ENCODE assay signal across 8 mouse cellular contexts in the genomic region with DNA sequence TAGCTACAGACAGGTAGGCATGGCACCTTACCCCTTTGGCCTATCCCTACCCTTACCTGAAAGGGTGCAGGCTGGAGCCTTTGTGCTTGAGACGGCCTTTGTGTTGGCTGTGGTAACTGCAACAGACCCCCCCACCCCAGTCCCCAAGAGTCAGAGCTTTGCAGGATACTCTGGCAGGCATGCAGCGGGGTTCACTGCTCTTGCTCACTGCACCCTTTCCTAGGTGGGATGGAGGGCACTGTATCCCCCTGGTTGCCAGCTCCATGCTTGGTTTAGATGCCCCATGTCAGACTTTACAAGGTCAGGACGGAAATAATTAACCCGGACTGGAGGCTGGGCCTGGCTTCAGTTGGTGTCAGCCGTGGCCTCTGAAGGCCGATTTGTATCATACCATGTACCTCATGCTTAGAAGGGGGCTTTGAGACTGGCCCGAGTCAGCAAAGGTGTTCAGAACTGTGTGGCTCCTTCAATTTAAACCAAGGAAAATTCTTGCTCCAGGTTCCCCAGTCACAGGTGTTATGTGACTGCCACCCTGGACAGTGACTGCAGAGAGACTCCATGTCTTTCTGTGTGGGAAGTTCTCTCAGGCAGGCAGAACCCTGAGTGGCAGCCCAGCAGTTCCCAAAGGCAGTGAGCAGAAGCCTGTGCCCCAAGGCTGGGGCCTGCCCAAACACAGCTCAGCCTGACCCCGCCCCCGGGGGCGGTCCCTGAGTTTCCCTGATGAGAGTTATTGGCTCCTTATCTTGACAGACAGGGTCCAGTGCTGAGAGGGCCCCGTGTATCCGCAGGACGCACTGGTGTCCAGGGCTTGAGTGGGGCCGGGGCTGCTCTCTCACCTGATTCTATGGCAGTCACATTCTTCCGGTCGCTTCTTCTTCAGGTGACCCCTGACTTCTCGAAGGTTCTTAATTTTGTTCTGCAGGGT.
DNase-seq lines count a peak whose midpoint lies in the region; TF ChIP-seq lines count a peak whose summit lies in the region.

No protein-coding gene starts in this region.

- peak overlapping the region; percentile 30 for H3K4me2 ChIP-seq in myocyte (ENCODE audit: low read depth)

- no peak for TF ChIP-seq EP300 in heart, adult 2 months (IDR thresholded peaks at IDR 0.05; ENCODE audit: insufficient read depth, low read depth, low read length)

- TF ChIP-seq CTCF in lung, adult 2 months (IDR thresholded peaks at IDR 0.05; ENCODE audit: insufficient read depth, low read length), result no peak
- TF ChIP-seq CTCF in heart, adult 2 months (IDR thresholded peaks at IDR 0.05), result no peak

- TF ChIP-seq POLR2A in lung, adult 2 months (IDR thresholded peaks at IDR 0.05; ENCODE audit: borderline replicate concordance, extremely low read depth, low read depth, low read length), result no peak
- peak; percentile 76; the same call in 1 of the 2 replicates for TF ChIP-seq POLR2A in heart, adult 2 months (IDR thresholded peaks at IDR 0.05; ENCODE audit: insufficient read depth, low read depth, low read length)
- no peak for TF ChIP-seq POLR2A in myocyte (IDR thresholded peaks at IDR 0.05; ENCODE audit: insufficient read length, low read depth)

- intact Hi-C loops in heart, adult 2 months (cut with DNase I), result loop anchor here (10.0 kb wide), 1 partner anchor 705 kb away; no protein-coding TSS in a partner anchor

- H3K4me1 ChIP-seq in lung, adult 2 months (ENCODE audit: control insufficient read depth, insufficient read depth, low read length), result no peaks in the 10 kb centered on the region; the same call in 1 of the 2 replicates
- H3K4me1 ChIP-seq in brown adipose tissue, adult 24 weeks (ENCODE audit: control insufficient read depth, insufficient read depth, insufficient read length, low read length), result peaks cover 2% of the 10 kb centered on the region; the same call in 1 of the 2 replicates
- peaks cover 4% of the 10 kb centered on the region for H3K4me1 ChIP-seq in heart, adult 2 months (ENCODE audit: control insufficient read depth, insufficient read depth, low read length)

- peak overlapping the region; percentile 71 for H3K9ac ChIP-seq in heart, adult 2 months (ENCODE audit: low read depth, low read length)

- no peak overlapping the region for H3ac ChIP-seq in myocyte (ENCODE audit: control insufficient read depth, insufficient read length)

- 0 out of 2 replicates have a peak overlapping the region, but pooled peaks have one; percentile 21 for H3K27ac ChIP-seq in brown adipose tissue, adult 24 weeks (replicated peaks; ENCODE audit: low read depth, low read length)
- H3K27ac ChIP-seq in heart, adult 2 months, result peak overlapping the region; percentile 93

- 57% methylated on average over 17 of the region's 17 CpGs for WGBS in lung, adult 2 months
- 35% methylated on average over 17 of the region's 17 CpGs for WGBS in heart, adult 2 months

- DNase-seq in lung, adult 18-20 months, result peak; percentile 47 to 52
- no peak for DNase-seq in lung, adult 2 months
- DNase-seq in heart, adult 2 months, result peak; percentile 72 to 75
- peak; percentile 78 for DNase-seq in kidney, postnatal 10 days
- DNase-seq in thymus, postnatal 14 days, result no peak
- no peak for DNase-seq in spleen, postnatal 36 days (ENCODE audit: low spot score in 2 of 2)

- H3K4me3 ChIP-seq in lung, adult 2 months (replicated peaks; ENCODE audit: extremely low read depth, low read depth, low read length), result no peak overlapping the region
- H3K4me3 ChIP-seq in brown adipose tissue, adult 24 weeks (ENCODE audit: insufficient read depth, low read depth, low read length), result no peak overlapping the region
- H3K4me3 ChIP-seq in heart, adult 2 months, result peak overlapping the region; percentile 34
- no peak overlapping the region for H3K4me3 ChIP-seq in myocyte

- no peaks in the 10 kb centered on the region for H3K27me3 ChIP-seq in heart, adult 2 months (ENCODE audit: control insufficient read depth, insufficient read depth, low read length)
- H3K27me3 ChIP-seq in myocyte (ENCODE audit: control insufficient read depth, insufficient read depth, insufficient read length), result no peaks in the 10 kb centered on the region

- H3K79me2 ChIP-seq in heart, adult 2 months (replicated peaks; ENCODE audit: control insufficient read depth, insufficient read depth, low read length), result no peaks in the 10 kb centered on the region
- no peaks in the 10 kb centered on the region for H3K79me2 ChIP-seq in myocyte (ENCODE audit: control insufficient read depth, insufficient read depth)

- H3K36me3 ChIP-seq in heart, adult 2 months (ENCODE audit: control insufficient read depth, insufficient read depth, low read length), result no peaks in the 10 kb centered on the region
- no peaks in the 10 kb centered on the region for H3K36me3 ChIP-seq in myocyte (ENCODE audit: control insufficient read depth, insufficient read depth)

TF ChIP-seq in myocyte, 11 proteins besides CTCF, POLR2A, EP300 and RAD21:
- TF ChIP-seq CEBPB (IDR thresholded peaks at IDR 0.05; ENCODE audit: insufficient read depth, poor library complexity, severe bottlenecking) (no peak), USF1 (IDR thresholded peaks at IDR 0.05; ENCODE audit: low read depth) (no peak), TCF3 (IDR thresholded peaks at IDR 0.05; ENCODE audit: insufficient read length, low read depth) (no peak), SRF (IDR thresholded peaks at IDR 0.05; ENCODE audit: control insufficient read depth, insufficient read length, low read depth) (no peak), E2F4 (IDR thresholded peaks at IDR 0.05; ENCODE audit: insufficient read depth) (no peak), TCF12 (IDR thresholded peaks at IDR 0.05; ENCODE audit: insufficient read depth, poor library complexity, severe bottlenecking) (no peak), POLR2AphosphoS2 (IDR thresholded peaks at IDR 0.05; ENCODE audit: insufficient read length, low read depth) (no peak), MYOG (IDR thresholded peaks at IDR 0.05; ENCODE audit: control insufficient read depth in 1 of 3, insufficient read depth in 1 of 3, insufficient read length in 2 of 3, low read depth in 2 of 3) (no peak), REST (IDR thresholded peaks at IDR 0.05; ENCODE audit: insufficient read depth, insufficient read length) (no peak), MYOD1 (IDR thresholded peaks at IDR 0.05; ENCODE audit: control insufficient read depth in 1 of 3, insufficient read length in 2 of 3, low read depth in 2 of 3) (no peak), MAX (IDR thresholded peaks at IDR 0.05; ENCODE audit: low read depth) (no peak)
TF ChIP-seq in myocyte: peak in this region for 0.

Comparison
In these comparisons a context has a peak if more than half of its experiments do, and no peak if none do; other contexts are left out.
1. DNase-seq: peak in lung, adult 18-20 months (2 of 2), heart, adult 2 months (2 of 2) and kidney, postnatal 10 days (single experiment); none in lung, adult 2 months (single experiment), thymus, postnatal 14 days (single experiment) and spleen, postnatal 36 days (0 of 2).